Mouse (Mus musculus): Measurements from ENCODE around the gene Arhgap10. TPM values are rescaled to one million over a fixed set of nuclear protein-coding genes. Genes with fewer than 3 reads are reported as not detected.

Gene Arhgap10
- polyA plus RNA-seq (2015; fragmentation: Nextera tagmentation; extraction: Ambion mirVana), result 5.7 and 11.4 TPM in 2 replicates

- Histone ChIP-seq H3K4me2 (peak within 1 kb of the TSS; percentile 97), H3K4me1 (peaks cover 27% of the 10 kb centered on the region), H3K9ac (replicated peaks) (peak within 1 kb of the TSS; percentile 62), H3K36me3 (no peaks in the 10 kb centered on the region), H3K27me3 (replicated peaks) (peaks cover 16% of the 10 kb centered on the region), H3K4me3 (replicated peaks) (peak within 1 kb of the TSS; percentile 73), H3K27ac (replicated peaks) (peak within 1 kb of the TSS; percentile 72), H3K9me3 (replicated peaks) (no peaks in the 10 kb centered on the region)
- under 1% methylated on average over 73 of the region's 95 CpGs for WGBS
- ATAC-seq (ENCODE audit: low FRiP score), result peak; percentile 90
These were observed at the start of gene Arhgap10 for GRCm38 (mm10) chr8:77517301-77518200. Gene Arhgap10, minus strand, starts transcription at chr8:77517953.

- Histone ChIP-seq H3K9me3 (replicated peaks) (no peaks in the 10 kb centered on the region), H3K36me3 (peaks cover 67% of the 10 kb centered on the region), H3K4me3 (replicated peaks) (no peak overlapping the region), H3K9ac (replicated peaks) (no peak overlapping the region), H3K27ac (replicated peaks) (no peak overlapping the region), H3K4me2 (no peak overlapping the region), H3K27me3 (replicated peaks) (no peaks in the 10 kb centered on the region), H3K4me1 (no peaks in the 10 kb centered on the region)
- WGBS, result 88% methylated on average over 3 of the region's 3 CpGs
- no peak for ATAC-seq (ENCODE audit: low FRiP score)
These were observed 43.7 kb upstream of the Arhgap10 start for GRCm38 (mm10) chr8:77561441-77561840.

GRCm38 (mm10) chr8:77552491-77552890, 34.7 kb upstream of the Arhgap10 start:
- Histone ChIP-seq H3K4me3 (replicated peaks) (no peak overlapping the region), H3K36me3 (peaks cover 44% of the 10 kb centered on the region), H3K4me1 (peaks cover 14% of the 10 kb centered on the region), H3K4me2 (no peak overlapping the region), H3K9me3 (replicated peaks) (no peaks in the 10 kb centered on the region), H3K27ac (replicated peaks) (no peak overlapping the region), H3K27me3 (replicated peaks) (no peaks in the 10 kb centered on the region), H3K9ac (replicated peaks) (no peak overlapping the region)
- ATAC-seq (ENCODE audit: low FRiP score), result no peak
- WGBS, result 96% methylated on average over 3 of the region's 3 CpGs

GRCm38 (mm10) chr8:77549881-77550580, 32.3 kb upstream of the Arhgap10 start:
- ATAC-seq (ENCODE audit: low FRiP score), result no peak; the same call in 1 of the 2 replicates
- H3K4me2 ChIP-seq, result peak overlapping the region; percentile 64
- peak overlapping the region; percentile 73 for H3K9ac ChIP-seq (replicated peaks)
- 27% methylated on average over 7 of the region's 7 CpGs for WGBS
- H3K27ac ChIP-seq (replicated peaks), result peak overlapping the region; percentile 85
- peaks cover 26% of the 10 kb centered on the region for H3K36me3 ChIP-seq
- peaks cover 14% of the 10 kb centered on the region for H3K4me1 ChIP-seq
- no peaks in the 10 kb centered on the region for H3K27me3 ChIP-seq (replicated peaks)
- no peaks in the 10 kb centered on the region for H3K9me3 ChIP-seq (replicated peaks)
- peak overlapping the region; percentile 59 for H3K4me3 ChIP-seq (replicated peaks)

- peaks cover 14% of the 10 kb centered on the region for H3K4me1 ChIP-seq
- 3% methylated on average over 42 of the region's 42 CpGs for WGBS
These were observed 31.5 kb upstream of the Arhgap10 start, which contains the start of gene Prmt9 for GRCm38 (mm10) chr8:77549121-77549706. Gene Prmt9, plus strand, starts transcription at chr8:77549397.

GRCm38 (mm10) chr8:77545616-77546015, 27.9 kb upstream of the Arhgap10 start:
- ATAC-seq (ENCODE audit: low FRiP score), result no peak
- no peaks in the 10 kb centered on the region for H3K27me3 ChIP-seq (replicated peaks)
- no peak overlapping the region for H3K4me3 ChIP-seq (replicated peaks)
- no peak overlapping the region for H3K4me2 ChIP-seq
- H3K4me1 ChIP-seq, result peaks cover 6% of the 10 kb centered on the region; the same call in 1 of the 2 replicates
- H3K36me3 ChIP-seq, result no peaks in the 10 kb centered on the region
- WGBS, result 91% methylated on average over 4 of the region's 4 CpGs
- H3K27ac ChIP-seq (replicated peaks), result no peak overlapping the region
- no peaks in the 10 kb centered on the region for H3K9me3 ChIP-seq (replicated peaks)
- no peak overlapping the region for H3K9ac ChIP-seq (replicated peaks)

More at GRCm38 (mm10) chr8:77549121-77549706, 31.5 kb upstream of the Arhgap10 start, which contains the start of gene Prmt9:
- ATAC-seq (ENCODE audit: low FRiP score), result peak; percentile 98
- H3K4me2 ChIP-seq, result peak within 1 kb of the TSS; percentile 64
- no peaks in the 10 kb centered on the region for H3K27me3 ChIP-seq (replicated peaks)
- peaks cover 26% of the 10 kb centered on the region for H3K36me3 ChIP-seq
- peak within 1 kb of the TSS; percentile 59 for H3K4me3 ChIP-seq (replicated peaks)
- peak within 1 kb of the TSS; percentile 73 for H3K9ac ChIP-seq (replicated peaks)
- H3K27ac ChIP-seq (replicated peaks), result peak within 1 kb of the TSS; percentile 85
- H3K9me3 ChIP-seq (replicated peaks), result no peaks in the 10 kb centered on the region

GRCm38 (mm10) chr8:77544428-77544827, 26.7 kb upstream of the Arhgap10 start:
- Histone ChIP-seq H3K4me1 (0 out of 2 replicates have a peak, but pooled peaks cover 3% of the 10 kb centered on the region), H3K9me3 (replicated peaks) (no peaks in the 10 kb centered on the region), H3K4me2 (no peak overlapping the region), H3K27ac (replicated peaks) (no peak overlapping the region), H3K36me3 (no peaks in the 10 kb centered on the region), H3K27me3 (replicated peaks) (no peaks in the 10 kb centered on the region), H3K9ac (replicated peaks) (no peak overlapping the region), H3K4me3 (replicated peaks) (no peak overlapping the region)
- no peak for ATAC-seq (ENCODE audit: low FRiP score)
- WGBS, result 72% methylated on average over 3 of the region's 3 CpGs

GRCm38 (mm10) chr8:77543152-77543777, 25.5 kb upstream of the Arhgap10 start:
- H3K4me2 ChIP-seq, result no peak overlapping the region
- 94% methylated on average over 6 of the region's 6 CpGs for WGBS
- H3K36me3 ChIP-seq, result no peaks in the 10 kb centered on the region
- no peak overlapping the region for H3K27ac ChIP-seq (replicated peaks)
- H3K9me3 ChIP-seq (replicated peaks), result no peaks in the 10 kb centered on the region
- H3K4me3 ChIP-seq (replicated peaks), result no peak overlapping the region
- no peaks in the 10 kb centered on the region for H3K4me1 ChIP-seq
- ATAC-seq (ENCODE audit: low FRiP score), result no peak
- H3K27me3 ChIP-seq (replicated peaks), result no peaks in the 10 kb centered on the region
- no peak overlapping the region for H3K9ac ChIP-seq (replicated peaks)

GRCm38 (mm10) chr8:77538256-77538655, 20.5 kb upstream of the Arhgap10 start:
- Histone ChIP-seq H3K36me3 (no peaks in the 10 kb centered on the region), H3K9ac (replicated peaks) (no peak overlapping the region), H3K4me3 (replicated peaks) (no peak overlapping the region), H3K9me3 (replicated peaks) (no peaks in the 10 kb centered on the region), H3K4me1 (no peaks in the 10 kb centered on the region), H3K4me2 (no peak overlapping the region), H3K27me3 (replicated peaks) (no peaks in the 10 kb centered on the region), H3K27ac (replicated peaks) (no peak overlapping the region)
- 88% methylated on average over 1 of the region's 1 CpGs for WGBS
- no peak for ATAC-seq (ENCODE audit: low FRiP score)

GRCm38 (mm10) chr8:77536821-77537220, 19.1 kb upstream of the Arhgap10 start:
- no peaks in the 10 kb centered on the region for H3K9me3 ChIP-seq (replicated peaks)
- no peak overlapping the region for H3K27ac ChIP-seq (replicated peaks)
- no peak overlapping the region for H3K4me3 ChIP-seq (replicated peaks)
- H3K27me3 ChIP-seq (replicated peaks), result no peaks in the 10 kb centered on the region
- 81% methylated on average over 11 of the region's 12 CpGs for WGBS
- no peaks in the 10 kb centered on the region for H3K4me1 ChIP-seq
- no peak for ATAC-seq (ENCODE audit: low FRiP score)
- no peak overlapping the region for H3K9ac ChIP-seq (replicated peaks)
- H3K36me3 ChIP-seq, result no peaks in the 10 kb centered on the region
- H3K4me2 ChIP-seq, result no peak overlapping the region

GRCm38 (mm10) chr8:77535026-77535595, 17.4 kb upstream of the Arhgap10 start:
- no peak overlapping the region for H3K9ac ChIP-seq (replicated peaks)
- H3K4me2 ChIP-seq, result no peak overlapping the region
- H3K36me3 ChIP-seq, result no peaks in the 10 kb centered on the region
- no peaks in the 10 kb centered on the region for H3K4me1 ChIP-seq
- H3K27me3 ChIP-seq (replicated peaks), result no peaks in the 10 kb centered on the region
- H3K9me3 ChIP-seq (replicated peaks), result no peaks in the 10 kb centered on the region
- no peak overlapping the region for H3K27ac ChIP-seq (replicated peaks)
- no peak overlapping the region for H3K4me3 ChIP-seq (replicated peaks)
- 86% methylated on average over 5 of the region's 5 CpGs for WGBS
- peak; percentile 47; the same call in 1 of the 2 replicates for ATAC-seq (ENCODE audit: low FRiP score)

Data from neural tube, embryonic 15.5 days (tissue).